Mouse (Mus musculus): Measurements from ENCODE around the gene Apela. TPM values are rescaled to one million over a fixed set of nuclear protein-coding genes. Genes with fewer than 3 reads are reported as not detected.

Gene Apela
- total RNA-seq (2021) (not detected), polyA plus RNA-seq (2012; rRNA removed) (0.27 TPM in 1 of 2 replicates, not detected in the other)
- long read RNA-seq = 0 reads

DNA sequence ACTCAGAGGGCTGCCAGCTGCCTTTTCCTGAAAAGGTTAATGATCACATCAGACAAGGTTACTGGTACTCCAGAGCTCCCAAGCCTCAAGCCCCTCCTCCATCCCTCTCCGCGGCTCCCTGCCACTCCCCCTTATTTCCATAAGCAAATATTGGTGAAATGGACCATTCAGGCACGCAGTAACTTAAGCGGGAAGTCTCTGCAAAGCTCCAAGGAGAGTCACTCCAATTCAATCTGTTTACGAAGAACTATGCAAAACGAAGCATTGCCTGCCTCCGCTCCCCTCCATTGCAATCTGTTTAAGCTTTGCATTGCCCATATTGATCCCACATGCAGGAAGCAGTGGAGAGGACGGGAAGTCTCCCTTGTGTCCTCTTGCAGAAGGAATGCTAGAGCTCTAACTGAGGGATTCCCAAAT, at the start of gene Apela:
Gene Apela, minus strand, starts transcription at position 220 of the 417 bp plus-strand sequence.
- Histone ChIP-seq H3K36me3 (ENCODE audit: control insufficient read depth, insufficient read depth, low read length) (no peaks in the 10 kb centered on the region), H3K9ac (ENCODE audit: low read depth, low read length) (no peak within 1 kb of the TSS), H3K27ac (no peak within 1 kb of the TSS), H3K4me3 (no peak within 1 kb of the TSS), H3K27me3 (ENCODE audit: control insufficient read depth, insufficient read depth, low read length) (0 out of 2 replicates have a peak, but pooled peaks cover 2% of the 10 kb centered on the region), H3K4me1 (ENCODE audit: control insufficient read depth, insufficient read depth, low read length) (peaks cover 2% of the 10 kb centered on the region), H3K79me2 (replicated peaks; ENCODE audit: control insufficient read depth, insufficient read depth, low read length) (no peaks in the 10 kb centered on the region)
- WGBS = 2% methylated on average over 8 of the region's 8 CpGs
- DNase-seq = no peak
- intact Hi-C loops (cut with DNase I) = no loop called here
- TF ChIP-seq POLR2A (IDR thresholded peaks at IDR 0.05; ENCODE audit: insufficient read depth, low read depth, low read length) = no peak
- no peak for TF ChIP-seq CTCF (IDR thresholded peaks at IDR 0.05)
- TF ChIP-seq EP300 (IDR thresholded peaks at IDR 0.05; ENCODE audit: insufficient read depth, low read depth, low read length) = no peak

DNA sequence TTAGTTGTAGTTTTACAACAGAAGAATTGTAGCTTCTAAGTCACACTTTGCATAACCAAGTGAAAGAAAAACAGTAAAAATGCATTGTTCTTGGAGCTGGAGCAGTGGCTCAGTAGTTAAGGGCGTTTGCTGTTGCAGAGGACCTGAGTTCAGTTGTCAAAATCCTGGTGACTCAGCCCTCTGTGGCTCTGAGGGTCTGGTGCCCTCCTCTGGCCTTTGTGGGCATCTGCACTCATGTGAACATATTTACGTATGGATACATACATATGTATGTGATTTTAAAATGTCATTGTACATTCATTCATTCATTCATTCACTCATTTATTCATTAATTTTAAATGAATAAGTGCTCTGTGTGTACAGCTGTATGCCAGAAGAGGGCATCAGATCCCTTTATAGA, 48.5 kb upstream of the Apela start:
- Histone ChIP-seq H3K4me1 (ENCODE audit: control insufficient read depth, insufficient read depth, low read length) (0 out of 2 replicates have a peak, but pooled peaks cover 1% of the 10 kb centered on the region), H3K79me2 (replicated peaks; ENCODE audit: control insufficient read depth, insufficient read depth, low read length) (no peaks in the 10 kb centered on the region), H3K4me3 (no peak overlapping the region), H3K36me3 (ENCODE audit: control insufficient read depth, insufficient read depth, low read length) (no peaks in the 10 kb centered on the region), H3K9ac (ENCODE audit: low read depth, low read length) (no peak overlapping the region), H3K27me3 (ENCODE audit: control insufficient read depth, insufficient read depth, low read length) (no peaks in the 10 kb centered on the region), H3K27ac (no peak overlapping the region)
- DNase-seq = no peak
- TF ChIP-seq POLR2A (IDR thresholded peaks at IDR 0.05; ENCODE audit: insufficient read depth, low read depth, low read length) (no peak), EP300 (IDR thresholded peaks at IDR 0.05; ENCODE audit: insufficient read depth, low read depth, low read length) (no peak), CTCF (IDR thresholded peaks at IDR 0.05) (no peak)
- intact Hi-C loops (cut with DNase I) = no loop called here
- WGBS = 70% methylated on average over 2 of the region's 2 CpGs

DNA sequence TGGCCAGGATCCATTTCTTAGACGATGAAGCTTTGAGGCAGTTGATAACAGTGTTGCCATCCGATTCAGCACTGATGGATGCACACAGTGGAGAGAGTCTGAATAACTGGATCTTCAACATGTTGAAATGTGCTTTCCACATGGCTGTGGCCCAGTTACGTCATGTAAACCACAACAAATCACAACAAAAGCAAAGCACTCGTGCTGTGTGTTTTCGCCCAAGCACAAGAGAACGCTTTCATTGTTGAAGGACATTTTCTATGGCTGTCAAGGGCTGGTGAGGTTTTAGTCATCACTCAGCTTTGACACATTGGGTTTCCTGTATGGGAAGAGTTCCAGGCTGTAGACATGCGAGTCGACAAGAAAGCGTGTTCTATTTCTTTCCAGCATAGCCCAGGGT, 43.6 kb upstream of the Apela start:
- no peak for DNase-seq
- Histone ChIP-seq H3K36me3 (ENCODE audit: control insufficient read depth, insufficient read depth, low read length) (no peaks in the 10 kb centered on the region), H3K27me3 (ENCODE audit: control insufficient read depth, insufficient read depth, low read length) (no peaks in the 10 kb centered on the region), H3K4me1 (ENCODE audit: control insufficient read depth, insufficient read depth, low read length) (no peaks in the 10 kb centered on the region), H3K27ac (no peak overlapping the region), H3K4me3 (no peak overlapping the region), H3K79me2 (replicated peaks; ENCODE audit: control insufficient read depth, insufficient read depth, low read length) (no peaks in the 10 kb centered on the region), H3K9ac (ENCODE audit: low read depth, low read length) (no peak overlapping the region)
- no peak for TF ChIP-seq EP300 (IDR thresholded peaks at IDR 0.05; ENCODE audit: insufficient read depth, low read depth, low read length)
- TF ChIP-seq POLR2A (IDR thresholded peaks at IDR 0.05; ENCODE audit: insufficient read depth, low read depth, low read length) = no peak
- TF ChIP-seq CTCF (IDR thresholded peaks at IDR 0.05) = no peak
- WGBS = 57% methylated on average over 9 of the region's 9 CpGs
- intact Hi-C loops (cut with DNase I) = no loop called here

DNA sequence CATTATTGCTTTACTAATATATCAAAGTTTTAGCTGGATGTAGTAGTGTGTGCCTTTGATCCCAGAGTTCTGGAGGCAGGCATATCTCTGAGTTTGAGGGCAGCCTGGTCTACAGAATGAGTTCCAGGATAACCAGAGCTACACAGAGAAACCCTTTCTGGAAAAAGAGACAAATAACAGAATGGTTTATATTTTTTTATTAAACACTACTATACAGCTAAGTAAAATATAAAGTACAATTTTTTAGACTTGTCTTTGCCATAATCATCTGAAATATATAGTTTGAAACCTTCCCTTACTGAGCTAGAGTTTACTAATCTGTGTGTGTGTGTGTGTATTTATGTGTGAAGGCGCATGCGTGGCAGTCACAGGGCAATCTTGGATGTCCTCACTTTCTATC, 37.6 kb upstream of the Apela start, which contains the start of gene Gm10663:
Gene Gm10663, plus strand, starts transcription at position 301 of the 400 bp plus-strand sequence.
- no peak within 1 kb of the TSS for H3K27ac ChIP-seq
- H3K4me3 ChIP-seq = no peak within 1 kb of the TSS
- TF ChIP-seq CTCF (IDR thresholded peaks at IDR 0.05) (no peak), POLR2A (IDR thresholded peaks at IDR 0.05; ENCODE audit: insufficient read depth, low read depth, low read length) (no peak), EP300 (IDR thresholded peaks at IDR 0.05; ENCODE audit: insufficient read depth, low read depth, low read length) (no peak)
- H3K36me3 ChIP-seq (ENCODE audit: control insufficient read depth, insufficient read depth, low read length) = no peaks in the 10 kb centered on the region
- WGBS = 80% methylated on average over 2 of the region's 2 CpGs
- H3K27me3 ChIP-seq (ENCODE audit: control insufficient read depth, insufficient read depth, low read length) = no peaks in the 10 kb centered on the region
- H3K9ac ChIP-seq (ENCODE audit: low read depth, low read length) = no peak within 1 kb of the TSS
- intact Hi-C loops (cut with DNase I) = no loop called here
- no peaks in the 10 kb centered on the region for H3K4me1 ChIP-seq (ENCODE audit: control insufficient read depth, insufficient read depth, low read length)
- no peaks in the 10 kb centered on the region for H3K79me2 ChIP-seq (replicated peaks; ENCODE audit: control insufficient read depth, insufficient read depth, low read length)
- DNase-seq = no peak

DNA sequence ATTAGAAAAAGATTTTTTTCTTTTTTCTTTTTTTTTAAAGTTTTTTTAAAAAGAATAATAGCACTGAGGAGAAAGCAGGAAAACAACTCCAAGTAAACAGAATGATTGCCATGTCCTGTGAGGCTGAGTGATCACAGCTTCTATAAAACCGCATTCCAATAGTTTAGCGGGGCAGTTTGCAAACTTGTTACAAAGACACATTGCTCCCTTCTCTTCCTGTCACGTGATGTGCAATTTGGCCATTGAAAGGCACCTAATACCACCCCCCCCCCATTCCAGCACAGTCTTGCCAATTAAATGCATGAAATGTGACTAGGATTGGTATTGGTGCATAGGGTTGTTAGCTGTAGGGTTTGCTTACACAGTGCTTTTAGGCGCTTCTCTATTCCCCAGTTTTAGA, 33.9 kb upstream of the Apela start:
- H3K27me3 ChIP-seq (ENCODE audit: control insufficient read depth, insufficient read depth, low read length) = no peaks in the 10 kb centered on the region
- no peaks in the 10 kb centered on the region for H3K4me1 ChIP-seq (ENCODE audit: control insufficient read depth, insufficient read depth, low read length)
- H3K4me3 ChIP-seq = no peak overlapping the region
- intact Hi-C loops (cut with DNase I) = no loop called here
- no peaks in the 10 kb centered on the region for H3K36me3 ChIP-seq (ENCODE audit: control insufficient read depth, insufficient read depth, low read length)
- 72% methylated on average over 4 of the region's 4 CpGs for WGBS
- DNase-seq = no peak
- no peak overlapping the region for H3K27ac ChIP-seq
- no peak overlapping the region for H3K9ac ChIP-seq (ENCODE audit: low read depth, low read length)
- H3K79me2 ChIP-seq (replicated peaks; ENCODE audit: control insufficient read depth, insufficient read depth, low read length) = no peaks in the 10 kb centered on the region
- TF ChIP-seq POLR2A (IDR thresholded peaks at IDR 0.05; ENCODE audit: insufficient read depth, low read depth, low read length) (no peak), CTCF (IDR thresholded peaks at IDR 0.05) (no peak), EP300 (IDR thresholded peaks at IDR 0.05; ENCODE audit: insufficient read depth, low read depth, low read length) (no peak)

DNA sequence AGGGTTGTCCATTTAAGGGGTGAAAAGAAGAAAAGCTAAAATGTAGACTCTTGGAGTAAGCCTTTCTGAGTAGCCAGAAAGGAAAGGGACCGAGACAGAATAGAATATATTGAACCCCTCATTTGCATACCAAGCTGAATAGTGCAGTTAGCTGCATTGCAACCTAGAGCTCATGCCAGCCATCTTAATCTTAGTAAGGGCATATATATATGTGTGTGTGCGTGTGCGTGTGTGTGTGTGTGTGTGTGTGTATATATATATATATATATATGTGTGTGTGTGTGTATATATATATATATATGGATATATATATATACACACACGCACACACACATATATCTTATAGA, 31.3 kb upstream of the Apela start:
- H3K4me3 ChIP-seq = no peak overlapping the region
- no peaks in the 10 kb centered on the region for H3K79me2 ChIP-seq (replicated peaks; ENCODE audit: control insufficient read depth, insufficient read depth, low read length)
- 79% methylated on average over 4 of the region's 4 CpGs for WGBS
- H3K27ac ChIP-seq = no peak overlapping the region
- TF ChIP-seq CTCF (IDR thresholded peaks at IDR 0.05) (no peak), EP300 (IDR thresholded peaks at IDR 0.05; ENCODE audit: insufficient read depth, low read depth, low read length) (no peak), POLR2A (IDR thresholded peaks at IDR 0.05; ENCODE audit: insufficient read depth, low read depth, low read length) (no peak)
- H3K36me3 ChIP-seq (ENCODE audit: control insufficient read depth, insufficient read depth, low read length) = no peaks in the 10 kb centered on the region
- intact Hi-C loops (cut with DNase I) = no loop called here
- H3K4me1 ChIP-seq (ENCODE audit: control insufficient read depth, insufficient read depth, low read length) = no peaks in the 10 kb centered on the region
- no peak for DNase-seq
- H3K27me3 ChIP-seq (ENCODE audit: control insufficient read depth, insufficient read depth, low read length) = no peaks in the 10 kb centered on the region
- no peak overlapping the region for H3K9ac ChIP-seq (ENCODE audit: low read depth, low read length)

Data from heart, adult 2 months (tissue).